8 mouse cellular contexts compared by ENCODE assay signal in the genomic region with DNA sequence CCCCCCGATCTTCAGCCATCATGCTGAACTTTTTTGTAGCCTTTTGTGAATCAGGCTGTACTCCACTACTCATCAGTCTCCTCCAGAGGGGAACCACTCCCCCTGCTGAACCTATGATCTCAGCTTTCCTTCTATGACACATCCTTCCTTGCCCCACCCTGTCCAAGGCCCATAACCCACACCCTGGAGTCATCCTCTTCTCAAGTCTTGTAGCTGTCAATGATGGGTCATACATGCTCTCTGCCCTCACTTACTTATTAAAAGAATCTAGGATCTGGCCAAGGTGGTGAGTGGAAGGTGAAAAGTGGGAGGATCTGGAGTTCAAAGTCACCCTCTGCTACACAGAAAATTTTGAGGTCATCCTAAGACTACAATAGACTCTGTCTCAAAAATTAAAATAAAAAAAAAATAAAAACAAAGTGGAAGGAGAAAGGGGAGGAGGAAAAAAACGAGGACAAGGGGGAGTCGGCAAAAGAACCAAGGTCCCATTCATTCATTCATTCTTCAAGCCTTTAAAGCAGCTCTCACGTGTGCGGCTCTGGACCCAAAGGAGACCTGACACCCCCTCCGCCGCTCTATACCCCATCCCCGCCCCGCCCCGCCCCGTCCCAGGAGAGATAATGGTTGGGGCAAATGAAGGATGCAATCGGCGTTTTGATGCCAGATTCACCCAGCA. TPM values are rescaled to one million over a fixed set of nuclear protein-coding genes. Genes with fewer than 3 reads are reported as not detected.
DNase-seq lines count a peak whose midpoint lies in the region; ATAC-seq and TF ChIP-seq lines count a peak whose summit lies in the region.

No protein-coding gene starts in this region.

- no peaks in the 10 kb centered on the region for H3K9me3 ChIP-seq in forebrain, embryonic 12.5 days
- H3K9me3 ChIP-seq in limb, embryonic 14.5 days (ENCODE audit: control insufficient read depth, low read length): no peaks in the 10 kb centered on the region
- no peaks in the 10 kb centered on the region for H3K9me3 ChIP-seq in stomach, embryonic 15.5 days

- intact Hi-C loops in left cerebral cortex, postnatal 25 days (cut with DNase I): loop anchor here (10.0 kb wide), 3 partner anchors 159 to 449 kb away; a partner anchor contains a TSS

- WGBS in forebrain, embryonic 12.5 days: 8% methylated on average over 13 of the region's 13 CpGs
- WGBS in limb, embryonic 14.5 days: 9% methylated on average over 13 of the region's 13 CpGs
- 6% methylated on average over 13 of the region's 13 CpGs for WGBS in stomach, embryonic 15.5 days

- peak overlapping the region; percentile 54 for H3K4me2 ChIP-seq in forebrain, embryonic 12.5 days
- peak overlapping the region; percentile 59 for H3K4me2 ChIP-seq in limb, embryonic 14.5 days (replicated peaks; ENCODE audit: low read depth, low read length, severe bottlenecking)
- peak overlapping the region; percentile 66 for H3K4me2 ChIP-seq in stomach, embryonic 15.5 days

- peaks cover 28% of the 10 kb centered on the region for H3K4me1 ChIP-seq in forebrain, embryonic 12.5 days
- H3K4me1 ChIP-seq in limb, embryonic 14.5 days (ENCODE audit: control insufficient read depth, insufficient read depth, low read length): peaks cover 4% of the 10 kb centered on the region; the same call in 1 of the 2 replicates
- no peaks in the 10 kb centered on the region for H3K4me1 ChIP-seq in stomach, embryonic 15.5 days

- H3K36me3 ChIP-seq in forebrain, embryonic 12.5 days (replicated peaks): no peaks in the 10 kb centered on the region
- no peaks in the 10 kb centered on the region for H3K36me3 ChIP-seq in limb, embryonic 14.5 days (ENCODE audit: control insufficient read depth, insufficient read depth, low read length)
- no peaks in the 10 kb centered on the region for H3K36me3 ChIP-seq in stomach, embryonic 15.5 days

- H3K4me3 ChIP-seq in forebrain, embryonic 12.5 days (replicated peaks): peak overlapping the region; percentile 86
- H3K4me3 ChIP-seq in limb, embryonic 14.5 days (replicated peaks; ENCODE audit: low read length): peak overlapping the region; percentile 89
- H3K4me3 ChIP-seq in stomach, embryonic 15.5 days (replicated peaks): peak overlapping the region; percentile 94

- ATAC-seq in forebrain, embryonic 12.5 days (ENCODE audit: low FRiP score): no peak
- no peak for ATAC-seq in limb, embryonic 14.5 days (ENCODE audit: low FRiP score, low read depth)
- ATAC-seq in stomach, embryonic 15.5 days (ENCODE audit: insufficient read depth, low FRiP score, low read depth): no peak

- no peaks in the 10 kb centered on the region for H3K27me3 ChIP-seq in forebrain, embryonic 12.5 days
- no peaks in the 10 kb centered on the region for H3K27me3 ChIP-seq in limb, embryonic 14.5 days (ENCODE audit: control insufficient read depth, insufficient read depth, low read length)
- no peaks in the 10 kb centered on the region for H3K27me3 ChIP-seq in stomach, embryonic 15.5 days (replicated peaks)

- H3K27ac ChIP-seq in forebrain, embryonic 12.5 days: peak overlapping the region; percentile 47
- peak overlapping the region; percentile 22; the same call in 1 of the 2 replicates for H3K27ac ChIP-seq in limb, embryonic 14.5 days (replicated peaks; ENCODE audit: low read depth, low read length)
- peak overlapping the region; percentile 44; the same call in 1 of the 2 replicates for H3K27ac ChIP-seq in stomach, embryonic 15.5 days

- peak overlapping the region; percentile 47; the same call in 1 of the 2 replicates for H3K9ac ChIP-seq in forebrain, embryonic 12.5 days
- peak overlapping the region; percentile 53 for H3K9ac ChIP-seq in limb, embryonic 14.5 days (ENCODE audit: low read depth, low read length, severe bottlenecking)
- 0 out of 2 replicates have a peak overlapping the region, but pooled peaks have one; percentile 29 for H3K9ac ChIP-seq in stomach, embryonic 15.5 days

- no peak for TF ChIP-seq POLR2A in limb, embryonic 14.5 days (IDR thresholded peaks at IDR 0.05; ENCODE audit: borderline replicate concordance, extremely low read depth, insufficient read depth, insufficient read length)

- peak; percentile 28 for DNase-seq in adrenal gland, postnatal 14 days
- DNase-seq in adrenal gland, adult 18-20 months (ENCODE audit: low spot score in 2 of 2): no peak
- peak; percentile 18 for DNase-seq in retina, postnatal 1 day
- no peak for DNase-seq in retina, embryonic 14.5 days (ENCODE audit: low spot score)
- no peak for DNase-seq in limb, embryonic 14.5 days (ENCODE audit: low spot score)
- DNase-seq in left cerebral cortex, postnatal 25 days (ENCODE audit: low spot score in 2 of 2): no peak

RNA-seq across cellular contexts. Expression of a gene that starts 1.1 kb away (rescaled TPM):
- 29.6 and 34.9 TPM in 2 replicates for total RNA-seq in adrenal gland, postnatal 14 days (2021)
- 10 to 100 TPM; 37.4 to 38.8 TPM for total RNA-seq in adrenal gland, adult 18-20 months (2021)
- polyA plus RNA-seq in forebrain, embryonic 12.5 days (2016; fragmentation: Nextera tagmentation; extraction: Ambion mirVana): 46.9 and 55.5 TPM in 2 replicates
- 35.9 and 44.4 TPM in 2 replicates for polyA plus RNA-seq in limb, embryonic 14.5 days (2012; rRNA removed)
- polyA plus RNA-seq in limb, embryonic 14.5 days (2014; fragmentation: Nextera tagmentation; extraction: Ambion mirVana): 24.6 and 29.7 TPM in 2 replicates
- 21.5 and 22.5 TPM in 2 replicates for polyA plus RNA-seq in stomach, embryonic 15.5 days (2015; fragmentation: Nextera tagmentation; extraction: Ambion mirVana)
- total RNA-seq in left cerebral cortex, postnatal 25 days (2021): 100 to 1,000 TPM; 106 to 108 TPM

RNA-seq across cellular contexts. Expression of a gene that starts 31.4 kb away (rescaled TPM):
- 0.30 TPM in 1 of 2 replicates, not detected in the other for total RNA-seq in adrenal gland, postnatal 14 days (2021)
- 1 to 10 TPM in 1 of 2 experiments, under 1 TPM in 1; 0.50 to 1.6 TPM for total RNA-seq in adrenal gland, adult 18-20 months (2021)
- polyA plus RNA-seq in forebrain, embryonic 12.5 days (2016; fragmentation: Nextera tagmentation; extraction: Ambion mirVana): not detected in 2 replicates
- not detected in 2 replicates for polyA plus RNA-seq in limb, embryonic 14.5 days (2012; rRNA removed)
- polyA plus RNA-seq in limb, embryonic 14.5 days (2014; fragmentation: Nextera tagmentation; extraction: Ambion mirVana): not detected in 2 replicates
- not detected in 2 replicates for polyA plus RNA-seq in stomach, embryonic 15.5 days (2015; fragmentation: Nextera tagmentation; extraction: Ambion mirVana)
- total RNA-seq in left cerebral cortex, postnatal 25 days (2021): not detected

RNA-seq across cellular contexts. Expression of a gene that starts 51.9 kb away (rescaled TPM):
- 3.7 and 4.7 TPM in 2 replicates for total RNA-seq in adrenal gland, postnatal 14 days (2021)
- 1 to 10 TPM; 3.5 to 6.1 TPM for total RNA-seq in adrenal gland, adult 18-20 months (2021)
- polyA plus RNA-seq in forebrain, embryonic 12.5 days (2016; fragmentation: Nextera tagmentation; extraction: Ambion mirVana): 39.9 and 45.0 TPM in 2 replicates
- 1.5 and 1.7 TPM in 2 replicates for polyA plus RNA-seq in limb, embryonic 14.5 days (2012; rRNA removed)
- 1.0 and 1.2 TPM in 2 replicates for polyA plus RNA-seq in limb, embryonic 14.5 days (2014; fragmentation: Nextera tagmentation; extraction: Ambion mirVana)
- polyA plus RNA-seq in stomach, embryonic 15.5 days (2015; fragmentation: Nextera tagmentation; extraction: Ambion mirVana): 3.2 and 4.3 TPM in 2 replicates
- 10 to 100 TPM; 37.7 to 41.3 TPM for total RNA-seq in left cerebral cortex, postnatal 25 days (2021)

RNA-seq across cellular contexts. Expression of a gene that starts 59.7 kb away (rescaled TPM):
- 0.34 and 2.1 TPM in 2 replicates for total RNA-seq in adrenal gland, postnatal 14 days (2021)
- 1 to 10 TPM; 1.3 to 5.5 TPM for total RNA-seq in adrenal gland, adult 18-20 months (2021)
- not detected in 2 replicates for polyA plus RNA-seq in forebrain, embryonic 12.5 days (2016; fragmentation: Nextera tagmentation; extraction: Ambion mirVana)
- polyA plus RNA-seq in limb, embryonic 14.5 days (2012; rRNA removed): 0.09 TPM in 1 of 2 replicates, not detected in the other
- not detected in 2 replicates for polyA plus RNA-seq in limb, embryonic 14.5 days (2014; fragmentation: Nextera tagmentation; extraction: Ambion mirVana)
- 0.12 and 0.17 TPM in 2 replicates for polyA plus RNA-seq in stomach, embryonic 15.5 days (2015; fragmentation: Nextera tagmentation; extraction: Ambion mirVana)
- under 1 TPM in 1 of 2 experiments, not detected in 1; 0.48 TPM for total RNA-seq in left cerebral cortex, postnatal 25 days (2021)

Comparison
In these comparisons a context has a peak if more than half of its experiments do, and no peak if none do; other contexts are left out.
1. DNase-seq: peak in adrenal gland, postnatal 14 days (single experiment) and retina, postnatal 1 day (single experiment); none in adrenal gland, adult 18-20 months (0 of 2), retina, embryonic 14.5 days (single experiment), limb, embryonic 14.5 days (single experiment) and left cerebral cortex, postnatal 25 days (0 of 2).
2. Peak in every context shown above with its lines, with median percentiles within 50 percentile points of each other: H3K27ac ChIP-seq, H3K4me2 ChIP-seq, H3K4me3 ChIP-seq and H3K9ac ChIP-seq.